Mouse (Mus musculus): ENCODE measurements around the gene Sema6d. TPM values are rescaled to one million over a fixed set of nuclear protein-coding genes. Genes with fewer than 3 reads are reported as not detected.

Gene Sema6d
- polyA plus RNA-seq, 1 experiment from 2014 or later, result 16.0 TPM

- H3K4me2 ChIP-seq (replicated peaks; ENCODE audit: low read depth, low read length), result no peak overlapping the region
- no peak overlapping the region for H3K9ac ChIP-seq (replicated peaks; ENCODE audit: low read depth, low read length)
- H3K4me1 ChIP-seq (ENCODE audit: control insufficient read depth, insufficient read depth, low read length), result no peaks in the 10 kb centered on the region
- H3K27me3 ChIP-seq (ENCODE audit: control insufficient read depth, insufficient read depth, low read length), result no peaks in the 10 kb centered on the region
- H3K9me3 ChIP-seq (ENCODE audit: control insufficient read depth, low read depth, low read length), result no peaks in the 10 kb centered on the region
- H3K36me3 ChIP-seq (ENCODE audit: control insufficient read depth, insufficient read depth, low read length), result peaks cover 3% of the 10 kb centered on the region; the same call in 1 of the 2 replicates
- ATAC-seq (ENCODE audit: insufficient number of reproducible peaks, insufficient read depth, low FRiP score, low read depth), result no peak
- H3K4me3 ChIP-seq (ENCODE audit: low read depth, low read length), result no peak overlapping the region
- 91% methylated on average over 7 of the region's 7 CpGs for WGBS
- no peak overlapping the region for H3K27ac ChIP-seq (ENCODE audit: low read length)
Measured at GRCm38 (mm10) chr2:124653161-124653560, 563.4 kb downstream of the Sema6d start.

- WGBS, result 89% methylated on average over 11 of the region's 11 CpGs
- Histone ChIP-seq H3K4me3 (ENCODE audit: low read depth, low read length) (no peak overlapping the region), H3K4me2 (replicated peaks; ENCODE audit: low read depth, low read length) (no peak overlapping the region), H3K36me3 (ENCODE audit: control insufficient read depth, insufficient read depth, low read length) (peaks cover 8% of the 10 kb centered on the region; the same call in 1 of the 2 replicates), H3K27ac (ENCODE audit: low read length) (no peak overlapping the region), H3K27me3 (ENCODE audit: control insufficient read depth, insufficient read depth, low read length) (no peaks in the 10 kb centered on the region), H3K9ac (replicated peaks; ENCODE audit: low read depth, low read length) (no peak overlapping the region), H3K4me1 (ENCODE audit: control insufficient read depth, insufficient read depth, low read length) (no peaks in the 10 kb centered on the region), H3K9me3 (ENCODE audit: control insufficient read depth, low read depth, low read length) (no peaks in the 10 kb centered on the region)
- ATAC-seq (ENCODE audit: insufficient number of reproducible peaks, insufficient read depth, low FRiP score, low read depth), result no peak
Measured at GRCm38 (mm10) chr2:124657358-124657757, 567.6 kb downstream of the Sema6d start.

GRCm38 (mm10) chr2:124658374-124658773, 568.6 kb downstream of the Sema6d start:
- Histone ChIP-seq H3K4me2 (replicated peaks; ENCODE audit: low read depth, low read length) (no peak overlapping the region), H3K36me3 (ENCODE audit: control insufficient read depth, insufficient read depth, low read length) (peaks cover 8% of the 10 kb centered on the region; the same call in 1 of the 2 replicates), H3K27me3 (ENCODE audit: control insufficient read depth, insufficient read depth, low read length) (no peaks in the 10 kb centered on the region), H3K27ac (ENCODE audit: low read length) (no peak overlapping the region), H3K9me3 (ENCODE audit: control insufficient read depth, low read depth, low read length) (no peaks in the 10 kb centered on the region), H3K4me1 (ENCODE audit: control insufficient read depth, insufficient read depth, low read length) (no peaks in the 10 kb centered on the region), H3K9ac (replicated peaks; ENCODE audit: low read depth, low read length) (no peak overlapping the region), H3K4me3 (ENCODE audit: low read depth, low read length) (no peak overlapping the region)
- no peak for ATAC-seq (ENCODE audit: insufficient number of reproducible peaks, insufficient read depth, low FRiP score, low read depth)
- WGBS, result 91% methylated on average over 14 of the region's 14 CpGs

GRCm38 (mm10) chr2:124659601-124660000, 569.8 kb downstream of the Sema6d start:
- no peaks in the 10 kb centered on the region for H3K27me3 ChIP-seq (ENCODE audit: control insufficient read depth, insufficient read depth, low read length)
- H3K4me2 ChIP-seq (replicated peaks; ENCODE audit: low read depth, low read length), result no peak overlapping the region
- no peak for ATAC-seq (ENCODE audit: insufficient number of reproducible peaks, insufficient read depth, low FRiP score, low read depth)
- no peak overlapping the region for H3K9ac ChIP-seq (replicated peaks; ENCODE audit: low read depth, low read length)
- WGBS, result 94% methylated on average over 13 of the region's 13 CpGs
- no peak overlapping the region for H3K27ac ChIP-seq (ENCODE audit: low read length)
- H3K9me3 ChIP-seq (ENCODE audit: control insufficient read depth, low read depth, low read length), result no peaks in the 10 kb centered on the region
- H3K4me3 ChIP-seq (ENCODE audit: low read depth, low read length), result no peak overlapping the region
- peaks cover 14% of the 10 kb centered on the region; the same call in 1 of the 2 replicates for H3K36me3 ChIP-seq (ENCODE audit: control insufficient read depth, insufficient read depth, low read length)
- H3K4me1 ChIP-seq (ENCODE audit: control insufficient read depth, insufficient read depth, low read length), result no peaks in the 10 kb centered on the region

- H3K9ac ChIP-seq (replicated peaks; ENCODE audit: low read depth, low read length), result no peak overlapping the region
- no peaks in the 10 kb centered on the region for H3K4me1 ChIP-seq (ENCODE audit: control insufficient read depth, insufficient read depth, low read length)
- no peak overlapping the region for H3K4me3 ChIP-seq (ENCODE audit: low read depth, low read length)
- no peak overlapping the region for H3K27ac ChIP-seq (ENCODE audit: low read length)
- H3K36me3 ChIP-seq (ENCODE audit: control insufficient read depth, insufficient read depth, low read length), result peaks cover 17% of the 10 kb centered on the region; the same call in 1 of the 2 replicates
- WGBS, result 76% methylated on average over 5 of the region's 5 CpGs
- ATAC-seq (ENCODE audit: insufficient number of reproducible peaks, insufficient read depth, low FRiP score, low read depth), result no peak
- H3K4me2 ChIP-seq (replicated peaks; ENCODE audit: low read depth, low read length), result no peak overlapping the region
- no peaks in the 10 kb centered on the region for H3K27me3 ChIP-seq (ENCODE audit: control insufficient read depth, insufficient read depth, low read length)
- no peaks in the 10 kb centered on the region for H3K9me3 ChIP-seq (ENCODE audit: control insufficient read depth, low read depth, low read length)
Measured at GRCm38 (mm10) chr2:124660686-124661085, 570.9 kb downstream of the Sema6d start.

GRCm38 (mm10) chr2:124661316-124661715, 571.5 kb downstream of the Sema6d start:
- no peak overlapping the region for H3K4me2 ChIP-seq (replicated peaks; ENCODE audit: low read depth, low read length)
- WGBS, result 94% methylated on average over 9 of the region's 9 CpGs

GRCm38 (mm10) chr2:124662257-124662656, 572.5 kb downstream of the Sema6d start:
- Histone ChIP-seq H3K4me2 (replicated peaks; ENCODE audit: low read depth, low read length) (no peak overlapping the region), H3K9me3 (ENCODE audit: control insufficient read depth, low read depth, low read length) (no peaks in the 10 kb centered on the region), H3K9ac (replicated peaks; ENCODE audit: low read depth, low read length) (no peak overlapping the region), H3K4me3 (ENCODE audit: low read depth, low read length) (no peak overlapping the region), H3K27me3 (ENCODE audit: control insufficient read depth, insufficient read depth, low read length) (no peaks in the 10 kb centered on the region), H3K27ac (ENCODE audit: low read length) (no peak overlapping the region), H3K4me1 (ENCODE audit: control insufficient read depth, insufficient read depth, low read length) (no peaks in the 10 kb centered on the region), H3K36me3 (ENCODE audit: control insufficient read depth, insufficient read depth, low read length) (peaks cover 17% of the 10 kb centered on the region; the same call in 1 of the 2 replicates)
- WGBS, result 46% methylated on average over 5 of the region's 5 CpGs
- ATAC-seq (ENCODE audit: insufficient number of reproducible peaks, insufficient read depth, low FRiP score, low read depth), result no peak

More at GRCm38 (mm10) chr2:124661316-124661715, 571.5 kb downstream of the Sema6d start:
- Histone ChIP-seq H3K27me3 (ENCODE audit: control insufficient read depth, insufficient read depth, low read length) (no peaks in the 10 kb centered on the region), H3K9me3 (ENCODE audit: control insufficient read depth, low read depth, low read length) (no peaks in the 10 kb centered on the region), H3K4me1 (ENCODE audit: control insufficient read depth, insufficient read depth, low read length) (no peaks in the 10 kb centered on the region), H3K4me3 (ENCODE audit: low read depth, low read length) (no peak overlapping the region), H3K36me3 (ENCODE audit: control insufficient read depth, insufficient read depth, low read length) (peaks cover 17% of the 10 kb centered on the region; the same call in 1 of the 2 replicates), H3K27ac (ENCODE audit: low read length) (no peak overlapping the region), H3K9ac (replicated peaks; ENCODE audit: low read depth, low read length) (no peak overlapping the region)
- no peak for ATAC-seq (ENCODE audit: insufficient number of reproducible peaks, insufficient read depth, low FRiP score, low read depth)

GRCm38 (mm10) chr2:124664191-124664590, 574.4 kb downstream of the Sema6d start:
- Histone ChIP-seq H3K9ac (replicated peaks; ENCODE audit: low read depth, low read length) (no peak overlapping the region), H3K36me3 (ENCODE audit: control insufficient read depth, insufficient read depth, low read length) (peaks cover 9% of the 10 kb centered on the region; the same call in 1 of the 2 replicates), H3K27me3 (ENCODE audit: control insufficient read depth, insufficient read depth, low read length) (no peaks in the 10 kb centered on the region), H3K4me1 (ENCODE audit: control insufficient read depth, insufficient read depth, low read length) (no peaks in the 10 kb centered on the region), H3K4me3 (ENCODE audit: low read depth, low read length) (no peak overlapping the region), H3K9me3 (ENCODE audit: control insufficient read depth, low read depth, low read length) (no peaks in the 10 kb centered on the region), H3K4me2 (replicated peaks; ENCODE audit: low read depth, low read length) (no peak overlapping the region), H3K27ac (ENCODE audit: low read length) (no peak overlapping the region)
- 92% methylated on average over 16 of the region's 16 CpGs for WGBS
- ATAC-seq (ENCODE audit: insufficient number of reproducible peaks, insufficient read depth, low FRiP score, low read depth), result no peak

GRCm38 (mm10) chr2:124668431-124668830, 578.7 kb downstream of the Sema6d start:
- H3K27me3 ChIP-seq (ENCODE audit: control insufficient read depth, insufficient read depth, low read length), result no peaks in the 10 kb centered on the region
- H3K9ac ChIP-seq (replicated peaks; ENCODE audit: low read depth, low read length), result no peak overlapping the region
- WGBS, result 90% methylated on average over 1 of the region's 1 CpGs
- no peaks in the 10 kb centered on the region for H3K9me3 ChIP-seq (ENCODE audit: control insufficient read depth, low read depth, low read length)
- peaks cover 9% of the 10 kb centered on the region; the same call in 1 of the 2 replicates for H3K36me3 ChIP-seq (ENCODE audit: control insufficient read depth, insufficient read depth, low read length)
- no peak overlapping the region for H3K4me3 ChIP-seq (ENCODE audit: low read depth, low read length)
- no peak overlapping the region for H3K27ac ChIP-seq (ENCODE audit: low read length)
- no peak for ATAC-seq (ENCODE audit: insufficient number of reproducible peaks, insufficient read depth, low FRiP score, low read depth)
- no peaks in the 10 kb centered on the region for H3K4me1 ChIP-seq (ENCODE audit: control insufficient read depth, insufficient read depth, low read length)
- H3K4me2 ChIP-seq (replicated peaks; ENCODE audit: low read depth, low read length), result no peak overlapping the region
